Mouse (Mus musculus) right cerebral cortex, adult 2 months (tissue): ENCODE measurements at regions not wholly inside any gene's neighbourhood (a gene's known extent, or its start where the extent isn't known, plus 50 kb on each side); places are given as distances from the start of the nearest gene placed in this dataset.
A peak's percentile ranks its signal among the peaks of the same experiment; 100 is the strongest.
"Not testable (repeated sequence)": the region's sequence is repeated elsewhere in the genome, so short reads cannot be mapped to it uniquely, and the experiment has no call there.

ENCODE experiments used
- DNase-seq, 2 experiments: peaks; one replicate each; pipeline ENCODE4 v3.0.0; 2021 to 2022; ENCODE audit warnings: low spot score in 2 of 2

- DNase-seq, result no peak
Measured at GRCm38 (mm10) chr14:87612871-87613270, 196.4 kb downstream of the Tdrd3 start.

DNA sequence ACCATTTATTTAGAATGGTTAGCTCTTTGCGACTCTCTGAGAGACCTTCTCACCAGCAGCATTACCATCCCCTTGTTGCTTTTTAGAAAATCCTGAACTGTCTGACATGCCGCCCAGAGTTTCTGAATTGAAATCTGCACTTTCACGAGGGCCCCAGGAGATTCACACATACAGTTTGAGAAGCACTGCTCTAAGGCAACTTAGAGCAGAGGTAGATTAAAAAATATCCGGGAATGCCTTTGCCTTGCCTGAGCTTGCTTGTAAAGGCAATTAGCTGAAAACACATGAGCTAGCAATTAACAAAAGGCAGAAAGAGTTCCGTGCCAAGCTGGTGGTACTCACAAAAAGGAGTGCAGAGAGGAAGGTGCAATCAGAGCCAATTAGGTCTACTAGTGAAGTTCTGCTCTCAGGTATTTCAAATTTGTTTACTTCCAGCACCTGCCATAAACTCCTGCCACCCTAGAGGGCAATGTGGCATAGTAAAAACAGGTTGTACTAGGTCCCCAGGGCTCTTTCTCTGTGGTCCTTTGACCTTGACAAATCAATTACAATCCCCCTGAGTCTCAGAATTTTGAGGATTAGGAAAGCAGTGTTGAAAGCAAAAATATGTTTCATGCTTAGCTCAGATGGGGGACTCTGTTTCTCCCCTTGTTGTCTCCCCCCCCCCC is 203.1 kb downstream of the Tdrd3 start:
- no peak for DNase-seq

DNA sequence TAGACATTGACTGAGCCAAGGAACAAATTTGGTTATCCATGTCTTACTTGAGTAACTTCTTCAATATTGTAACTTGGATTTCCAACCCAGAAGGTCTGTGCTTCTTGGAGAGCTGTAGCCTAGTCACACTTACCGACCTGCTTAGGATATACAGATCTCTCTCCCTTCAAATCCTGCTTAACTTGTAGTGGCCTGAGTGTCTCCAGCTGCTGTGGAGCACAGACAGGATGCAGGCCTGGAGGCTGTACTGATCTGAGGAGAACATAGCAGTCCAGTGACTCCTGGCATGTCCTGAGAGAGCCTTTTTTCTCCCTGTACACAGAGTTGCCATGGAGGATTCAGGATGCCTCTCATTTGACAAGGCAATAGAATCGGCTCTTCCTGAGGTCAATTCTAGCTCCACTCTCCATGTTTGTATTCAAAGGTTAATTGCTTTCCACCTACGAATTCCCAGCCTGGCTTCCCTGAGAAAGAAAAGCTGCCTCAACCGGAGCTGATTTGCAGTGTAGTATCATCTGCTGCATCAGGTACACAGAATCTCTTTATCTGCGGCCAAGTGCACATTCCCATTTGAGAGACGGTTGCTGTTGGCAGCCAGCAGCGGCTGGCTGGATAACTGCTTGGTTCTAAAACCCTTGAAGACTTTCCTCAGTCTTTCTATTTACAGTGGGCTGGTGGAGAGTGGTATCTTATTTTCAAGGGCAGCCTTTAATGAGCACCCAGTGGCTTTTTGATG is 214.8 kb downstream of the Tdrd3 start:
- no peak for DNase-seq

DNA sequence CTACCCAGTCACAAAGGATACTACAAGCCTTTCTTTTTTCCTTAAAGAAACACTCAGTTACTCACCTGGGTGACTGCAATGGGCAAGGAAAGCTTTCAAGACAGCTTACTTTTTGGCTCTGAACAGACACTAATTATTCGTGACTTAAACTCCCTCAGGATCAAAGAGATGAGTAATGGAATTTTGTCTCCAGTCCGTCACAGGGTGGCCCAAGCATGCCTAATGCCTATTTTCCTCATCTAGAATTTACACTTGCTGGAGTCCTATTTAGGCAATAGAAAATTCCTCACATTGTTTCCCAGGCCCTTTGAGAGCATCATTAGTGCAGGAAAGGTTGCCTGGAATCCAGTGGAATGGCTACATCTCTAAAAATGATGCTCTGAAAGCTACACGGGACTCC is 218.2 kb downstream of the Tdrd3 start:
- no peak for DNase-seq

GRCm38 (mm10) chr14:87637131-87637530 is 220.7 kb downstream of the Tdrd3 start:
- DNase-seq, result no peak

- DNase-seq, result no peak
Measured at GRCm38 (mm10) chr14:87667910-87668309, 251.5 kb downstream of the Tdrd3 start.

DNA sequence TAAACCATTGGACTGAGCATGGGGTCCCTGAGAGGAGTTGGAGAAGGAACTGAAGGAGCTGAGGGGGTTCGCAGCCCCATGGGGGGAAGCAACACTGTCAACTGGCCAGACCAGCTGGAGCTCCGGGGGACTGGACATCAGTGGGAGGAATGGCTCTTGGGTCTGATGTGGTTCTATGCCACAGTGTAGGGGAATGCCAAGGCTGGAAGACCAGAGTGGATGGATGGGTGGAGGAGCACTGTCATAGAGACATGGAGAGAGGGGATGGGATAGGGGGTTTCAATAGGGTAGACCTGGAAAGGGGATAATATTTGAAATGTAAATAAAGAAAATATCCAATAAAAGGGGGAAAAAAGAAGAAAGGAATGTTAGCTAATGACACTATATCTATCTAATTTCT is 253.1 kb downstream of the Tdrd3 start:
- DNase-seq, result no peak

- no peak for DNase-seq
Measured at GRCm38 (mm10) chr14:87680788-87681187, 264.3 kb downstream of the Tdrd3 start.

DNA sequence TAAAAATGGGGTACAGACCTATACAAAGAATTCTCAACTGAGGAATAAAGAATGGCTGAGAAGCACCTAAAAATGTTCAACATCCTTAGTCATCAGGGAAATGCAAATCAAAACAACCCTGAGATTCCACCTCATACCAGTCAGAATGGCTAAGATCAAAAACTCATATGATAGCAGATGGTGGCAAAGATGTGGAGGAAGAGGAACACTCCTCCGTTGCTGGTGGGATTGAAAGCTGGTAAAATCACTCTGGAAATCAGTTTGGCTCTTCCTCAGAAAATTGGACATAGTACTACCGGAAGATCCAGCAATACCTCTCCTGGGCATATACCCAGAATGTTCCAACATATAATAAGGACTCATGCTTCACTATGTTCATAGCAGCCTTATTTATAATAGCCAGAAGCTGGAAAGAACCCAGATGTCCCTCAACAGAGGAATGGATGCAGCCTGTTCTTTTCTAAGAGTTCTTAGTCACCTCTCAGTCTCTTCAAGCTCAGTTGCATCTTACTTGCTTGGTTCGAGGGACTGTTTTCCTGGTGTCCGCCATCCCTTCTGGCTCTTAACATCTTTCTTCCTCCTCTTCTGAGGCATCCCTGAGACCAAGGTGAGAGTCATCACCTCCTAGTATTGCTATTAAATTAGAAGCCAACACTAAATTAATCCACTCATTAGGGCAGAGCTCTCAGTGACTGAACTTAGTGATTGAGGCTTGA is 266.8 kb downstream of the Tdrd3 start:
- peak; percentile 11 to 21 for DNase-seq

DNA sequence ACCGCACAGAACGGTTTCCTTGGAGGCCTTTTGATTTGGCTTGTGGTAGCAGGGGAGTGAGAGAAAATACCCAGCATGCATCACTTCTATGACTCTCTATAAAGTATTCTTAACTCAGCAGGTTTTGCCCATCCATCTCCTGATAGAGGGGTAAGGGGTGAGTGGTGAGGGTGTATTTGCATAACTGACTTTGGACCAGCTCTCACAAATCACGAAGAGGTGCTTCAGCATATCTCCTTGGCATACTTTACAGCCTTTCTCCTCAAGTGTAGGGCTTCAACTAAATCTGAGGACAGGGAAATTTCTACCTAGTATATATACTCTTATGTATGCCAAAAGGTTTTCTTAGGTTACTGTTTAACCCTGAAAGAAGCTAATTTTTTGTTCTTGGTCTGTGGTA is 273.4 kb downstream of the Tdrd3 start:
- no peak for DNase-seq

- no peak for DNase-seq
Measured at GRCm38 (mm10) chr14:87736456-87736855, 320.0 kb downstream of the Tdrd3 start.

- no peak for DNase-seq
Measured at GRCm38 (mm10) chr14:87745524-87745923, 329.1 kb downstream of the Tdrd3 start.

- no peak for DNase-seq
Measured at GRCm38 (mm10) chr14:87746011-87746410, 329.6 kb downstream of the Tdrd3 start.

DNA sequence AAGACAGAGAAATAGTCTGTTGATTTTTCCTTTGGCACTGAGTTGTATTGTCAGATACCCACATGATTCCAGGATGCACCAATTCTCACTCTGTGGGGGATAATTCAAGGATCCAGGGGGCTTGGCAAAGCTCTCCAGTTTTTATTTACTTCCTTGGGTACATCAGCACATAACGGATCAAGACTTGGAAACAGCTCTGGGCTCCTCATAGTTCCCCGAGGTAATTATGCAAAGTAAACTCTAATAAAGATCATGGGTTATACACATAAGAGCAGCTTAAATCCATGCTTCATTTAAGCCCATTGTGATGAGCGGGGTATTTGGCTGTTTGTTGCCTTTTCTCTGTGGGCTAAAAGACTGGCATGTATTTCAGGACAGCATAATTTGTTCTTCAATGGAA is 332.6 kb downstream of the Tdrd3 start:
- no peak for DNase-seq

DNA sequence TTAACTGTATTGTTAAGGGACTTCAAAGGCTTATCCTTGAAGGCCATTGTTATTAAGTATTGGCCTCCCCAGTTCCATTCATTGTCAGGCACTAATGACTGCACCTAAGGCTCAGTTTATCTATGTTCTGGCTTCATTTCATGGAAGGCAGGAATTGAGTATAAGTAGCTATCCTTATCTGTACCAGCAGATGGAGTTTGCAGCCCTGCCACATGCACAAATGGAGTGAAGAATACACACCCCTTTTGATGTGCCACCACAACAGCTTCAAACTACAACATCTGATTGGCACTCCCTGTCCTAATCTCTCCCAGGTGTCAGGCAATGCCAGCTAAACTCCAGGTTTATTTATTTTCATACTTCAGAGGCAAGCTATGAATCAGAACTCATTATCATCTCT is 333.3 kb downstream of the Tdrd3 start:
- DNase-seq, result no peak

DNA sequence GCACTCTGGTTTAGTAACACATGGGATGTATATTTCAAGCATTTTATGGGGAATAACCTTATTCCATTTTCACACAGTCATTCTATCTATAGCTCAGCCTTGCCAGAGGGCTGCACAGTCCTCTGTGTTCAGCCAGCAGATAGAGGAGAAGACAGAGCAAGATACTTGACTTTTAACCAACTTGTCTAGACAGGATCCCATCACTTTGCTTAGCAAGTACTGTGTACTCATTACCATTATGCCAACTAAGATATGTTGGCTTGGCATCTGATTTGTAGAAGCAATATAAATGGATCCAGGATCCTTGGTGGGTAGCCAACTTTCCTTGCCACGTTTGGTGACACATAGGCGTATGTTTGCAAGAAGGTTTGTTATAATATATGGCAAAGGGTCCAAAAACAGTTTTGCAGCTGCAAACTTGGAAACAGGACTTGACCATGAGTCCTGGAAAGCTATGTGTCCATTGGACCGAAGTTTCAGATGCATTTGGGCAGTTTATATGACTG is 334.3 kb downstream of the Tdrd3 start:
- no peak for DNase-seq

- no peak for DNase-seq
Measured at GRCm38 (mm10) chr14:87754744-87755143, 338.3 kb downstream of the Tdrd3 start.

DNA sequence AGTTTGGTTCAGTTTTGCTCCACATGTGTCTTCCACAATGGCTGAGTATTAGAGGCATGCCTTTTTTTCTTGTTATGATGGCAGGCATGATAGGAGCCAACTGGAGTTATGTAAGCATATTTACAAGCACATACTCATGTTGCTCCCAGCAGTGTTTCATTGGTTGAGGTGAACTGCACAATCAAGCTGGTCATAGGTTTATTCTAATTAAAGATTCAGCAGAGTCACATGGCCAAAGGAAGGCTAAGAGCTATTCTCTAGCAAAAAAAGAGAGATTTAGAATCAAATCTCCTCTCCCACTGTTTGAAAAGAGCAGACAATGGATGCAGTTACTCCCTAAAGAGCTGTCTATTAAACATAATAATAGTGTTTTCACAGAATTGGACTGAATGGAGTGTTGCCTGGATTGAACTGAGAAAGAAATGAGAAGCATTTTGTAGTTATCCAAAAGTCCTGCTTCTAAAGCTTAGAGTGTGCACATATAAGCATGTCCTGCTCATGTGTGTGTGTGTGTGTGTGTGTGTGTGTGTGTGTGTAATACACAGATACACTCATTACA is 359.0 kb downstream of the Tdrd3 start:
- no peak for DNase-seq

DNA sequence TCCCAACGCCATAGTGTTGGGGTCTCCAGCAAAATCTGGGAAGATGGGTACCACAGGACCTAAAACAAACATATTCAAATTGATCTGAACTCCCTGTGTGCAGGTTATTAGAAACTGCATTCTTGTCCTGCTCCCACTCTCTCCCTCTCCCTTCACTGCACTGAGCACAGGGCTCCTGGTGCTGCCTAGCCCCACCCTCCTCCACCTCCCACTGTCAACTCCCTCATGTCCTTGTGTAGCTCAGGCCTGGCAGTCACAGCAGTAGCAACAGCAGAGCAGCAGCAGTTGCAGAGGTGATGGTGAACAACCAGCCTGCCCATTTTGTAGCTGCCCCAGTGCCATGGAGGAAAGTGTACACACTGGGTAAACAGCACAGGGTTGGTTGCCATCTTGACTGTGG is 383.4 kb downstream of the Tdrd3 start:
- DNase-seq, result no peak

GRCm38 (mm10) chr14:87809664-87810063 is 393.2 kb downstream of the Tdrd3 start:
- not testable (repeated sequence) for DNase-seq

DNA sequence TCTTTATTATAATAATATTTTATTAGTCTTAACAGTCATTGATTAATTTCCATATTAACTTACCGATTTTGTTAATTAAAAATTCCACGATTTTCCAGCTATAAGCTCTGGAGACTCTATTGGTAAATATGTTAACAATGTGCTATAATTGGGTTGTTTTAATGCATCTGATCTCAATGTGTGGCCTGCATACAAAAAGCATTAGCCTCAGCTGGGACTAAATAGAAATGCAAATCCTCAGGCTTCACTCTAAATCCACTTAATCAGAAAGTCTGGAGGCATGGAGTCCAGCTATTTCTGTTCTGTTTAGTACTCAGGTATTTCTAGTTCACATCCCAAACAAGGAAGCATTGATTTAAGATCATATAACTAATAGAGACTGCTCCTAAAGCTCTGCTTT is 427.7 kb downstream of the Tdrd3 start:
- DNase-seq, result no peak

DNA sequence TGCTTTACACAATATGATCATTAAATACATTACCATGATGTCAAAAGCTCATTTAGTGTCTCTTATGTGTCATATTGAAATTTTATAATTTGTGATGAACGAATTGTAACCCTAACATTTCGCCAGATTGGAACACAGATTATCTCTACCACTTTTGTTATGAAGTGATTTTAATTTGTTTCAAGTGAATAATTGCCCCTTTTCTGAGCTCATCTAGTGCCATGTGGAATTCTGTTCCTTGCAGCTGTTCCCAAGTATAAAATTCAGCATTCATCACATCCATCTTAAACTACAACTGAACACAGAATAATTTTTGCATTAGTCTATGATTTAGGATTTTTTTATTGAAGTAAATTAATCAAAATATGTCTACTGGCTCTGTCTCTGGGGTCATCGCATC is 445.0 kb downstream of the Tdrd3 start:
- DNase-seq, result no peak
